Mouse (Mus musculus) liver, embryonic 14.5 days (tissue): ENCODE data around the gene Olfr1427.

Source experiments
- CTCF ChIP-seq: IDR thresholded peaks from 2 replicates; pipeline ENCODE4 v1.5.1; 2016; ENCODE audit warnings: antibody characterized with exemption, low read depth, control low read depth
- EP300 ChIP-seq: IDR thresholded peaks from 2 replicates; pipeline ENCODE4 v1.6.1; 2016; ENCODE audit warnings: antibody characterized with exemption, low read depth

DNA sequence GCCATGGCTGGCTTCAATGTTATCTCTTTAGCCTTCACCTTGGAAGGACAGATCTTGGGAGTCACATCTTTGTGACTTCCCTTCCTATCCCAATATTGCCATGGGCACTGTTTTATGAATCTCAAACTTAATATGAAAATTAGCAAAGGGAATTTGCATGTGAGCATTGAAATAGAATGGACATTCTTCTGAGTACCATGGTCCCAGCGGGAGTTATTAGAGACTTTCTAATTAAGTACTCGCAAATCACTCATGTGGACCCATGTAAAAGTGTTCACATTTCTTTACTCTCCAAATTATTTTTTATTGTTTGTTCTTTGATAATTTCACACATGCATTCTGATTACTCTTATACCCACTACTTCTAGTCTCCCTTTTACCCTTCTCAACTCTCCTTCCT lies at the start of gene Olfr1427:
- TF ChIP-seq CTCF (no peak), EP300 (no peak)
